Mouse (Mus musculus) erythroid progenitor cell, adult 5-6 weeks (primary cell): ENCODE results near the gene Tepp. TPM values are rescaled to one million over a fixed set of nuclear protein-coding genes. Genes with fewer than 3 reads are reported as not detected.

Experiments
- ATAC-seq: replicated peaks from 2 replicates; pipeline ENCODE4 v1.8.0; 2016; ENCODE audit warnings: moderate number of reproducible peaks, mild to moderate bottlenecking, moderate TSS enrichment, inconsistent platforms; ENCODE audit not compliant: poor library complexity, low FRiP score, severe bottlenecking
- total RNA-seq, 2 experiments: library from RNA; stranded (forward) in 1 of 2; stranded (reverse) in 1 of 2; fragments of 150-400 nt in 1 of 2; fragments of 186-747, 209-891 nt in 1 of 2; gene quantifications; 2 replicates each; pipeline versions ENCODE4 v1.2.3 to v1.2.4; 2015 to 2017; ENCODE audit warnings: low replicate concordance in 2 of 2

Gene Tepp
- total RNA-seq (2015; ENCODE audit: low replicate concordance) = not detected in 2 replicates
- not detected in 2 replicates for total RNA-seq (2017; ENCODE audit: low replicate concordance)

GRCm38 (mm10) chr8:95310342-95310970, at the start of gene Tepp:
Tepp (plus strand) TSS chr8:95310566.
- no peak for ATAC-seq

DNA sequence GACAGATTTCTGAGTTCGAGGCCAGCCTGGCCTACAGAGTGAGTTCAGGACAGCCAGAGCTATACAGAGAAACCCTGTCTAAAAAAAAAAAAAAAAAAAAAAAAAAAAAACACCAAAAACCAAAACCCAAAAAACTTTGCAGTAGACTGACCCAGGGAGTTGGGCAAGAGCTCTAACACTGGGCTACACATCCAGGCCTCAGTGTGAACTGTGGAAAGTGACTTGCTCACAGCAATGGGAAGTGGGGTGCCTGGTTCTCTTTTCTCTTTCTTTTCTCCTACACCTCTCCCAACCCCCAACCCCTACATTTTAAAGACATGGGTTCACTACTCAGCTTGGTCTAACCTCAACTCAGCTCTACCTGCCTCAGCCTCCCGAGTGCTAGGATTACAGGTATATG, 48.2 kb upstream of the Tepp start:
- no peak for ATAC-seq

GRCm38 (mm10) chr8:95270501-95270900, 39.9 kb upstream of the Tepp start:
- no peak for ATAC-seq

DNA sequence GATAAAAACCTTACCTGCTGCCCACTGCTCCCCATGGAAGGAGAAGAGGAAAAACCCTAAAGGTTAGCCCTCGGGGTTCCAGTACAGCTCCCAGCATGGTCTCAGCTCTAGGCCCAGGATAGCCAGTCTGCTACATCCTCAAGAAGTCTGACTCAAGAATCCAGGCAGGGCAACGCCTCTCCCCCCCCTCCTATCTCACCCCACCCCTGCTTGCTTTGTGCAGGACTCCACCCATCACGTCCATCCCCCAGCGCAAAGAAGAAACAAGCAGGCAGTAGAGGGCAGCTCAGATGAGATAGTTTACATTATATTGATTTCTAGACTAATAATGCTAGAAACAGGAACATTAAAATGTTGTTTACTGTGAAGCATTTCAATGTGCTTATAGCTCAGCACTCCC, 38.5 kb upstream of the Tepp start:
- no peak for ATAC-seq

GRCm38 (mm10) chr8:95272871-95273270, 37.5 kb upstream of the Tepp start:
- no peak for ATAC-seq

DNA sequence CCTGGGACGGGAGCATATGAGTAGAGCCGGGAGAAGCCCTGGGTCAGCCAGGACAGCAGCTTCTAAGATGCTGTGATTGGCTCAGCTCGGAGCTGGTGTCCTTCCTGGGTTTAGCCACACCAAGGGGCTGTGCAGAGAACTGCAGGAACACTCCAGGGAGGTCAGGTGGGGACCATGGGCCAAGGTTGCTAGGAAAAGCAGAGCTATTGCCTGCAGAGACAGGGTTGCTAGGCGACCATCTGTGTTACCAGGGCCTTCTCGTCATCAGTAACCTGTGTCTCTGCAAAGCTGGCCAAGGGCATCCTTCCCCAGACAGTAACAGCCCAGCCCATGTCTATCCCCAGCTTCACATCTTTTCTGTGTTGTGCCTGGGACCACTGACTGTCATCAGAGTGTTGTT, 28.9 kb upstream of the Tepp start:
- ATAC-seq = no peak

DNA sequence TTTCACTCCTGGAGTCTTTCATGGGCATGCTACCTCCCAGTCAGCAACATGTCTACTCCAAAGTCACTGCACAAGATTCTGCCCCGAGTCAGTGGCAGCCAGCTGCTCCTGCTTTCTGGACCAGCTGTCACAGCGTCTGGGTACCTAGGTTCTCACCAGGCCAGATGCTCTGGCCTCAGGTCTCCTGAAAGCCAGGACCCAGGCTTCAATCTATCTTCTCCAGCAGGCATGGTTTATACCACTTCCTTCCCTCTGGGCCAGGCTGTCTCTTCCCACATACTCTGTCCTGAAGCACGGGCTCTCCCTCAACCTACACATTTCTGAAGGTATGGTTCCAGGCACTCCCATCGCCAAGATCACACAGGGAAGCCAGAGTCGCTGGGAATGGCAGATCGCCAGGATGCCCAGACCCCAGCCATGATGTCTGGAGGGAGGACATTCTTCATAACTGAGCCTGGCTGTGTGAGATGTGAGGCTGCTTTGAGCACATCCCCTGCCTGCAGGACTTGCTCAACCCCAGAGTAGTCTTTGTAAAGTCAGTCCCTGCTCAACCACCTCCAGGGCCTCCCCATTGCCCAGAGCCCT, 21.2 kb upstream of the Tepp start:
- no peak for ATAC-seq

- 0 out of 2 replicates have a peak, but pooled peaks have one; percentile 22 for ATAC-seq
These were observed 17.2 kb upstream of the Tepp start for GRCm38 (mm10) chr8:95293172-95293571.

- ATAC-seq = no peak
These were observed 16.5 kb upstream of the Tepp start for GRCm38 (mm10) chr8:95293891-95294290.

DNA sequence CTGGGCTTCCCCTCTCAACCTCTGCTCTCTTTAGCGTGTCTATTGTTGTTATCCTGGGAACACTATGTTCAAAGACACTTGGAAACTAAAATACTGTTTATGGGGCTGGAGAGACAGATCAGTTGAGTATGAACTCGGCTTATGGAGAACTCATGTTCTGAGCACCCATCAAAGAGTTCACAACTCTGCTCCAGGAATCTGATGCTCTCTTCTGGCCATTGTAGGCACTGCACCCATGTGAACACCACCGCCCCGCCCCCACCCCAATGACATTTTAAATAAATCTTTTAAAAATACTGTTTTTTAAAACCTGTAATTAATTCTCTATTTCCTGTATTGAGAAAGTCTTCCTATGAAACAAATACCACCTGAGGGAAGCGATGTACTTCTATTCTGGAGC, 8.0 kb upstream of the Tepp start:
- no peak for ATAC-seq

GRCm38 (mm10) chr8:95305526-95305925, 4.8 kb upstream of the Tepp start:
- no peak for ATAC-seq

DNA sequence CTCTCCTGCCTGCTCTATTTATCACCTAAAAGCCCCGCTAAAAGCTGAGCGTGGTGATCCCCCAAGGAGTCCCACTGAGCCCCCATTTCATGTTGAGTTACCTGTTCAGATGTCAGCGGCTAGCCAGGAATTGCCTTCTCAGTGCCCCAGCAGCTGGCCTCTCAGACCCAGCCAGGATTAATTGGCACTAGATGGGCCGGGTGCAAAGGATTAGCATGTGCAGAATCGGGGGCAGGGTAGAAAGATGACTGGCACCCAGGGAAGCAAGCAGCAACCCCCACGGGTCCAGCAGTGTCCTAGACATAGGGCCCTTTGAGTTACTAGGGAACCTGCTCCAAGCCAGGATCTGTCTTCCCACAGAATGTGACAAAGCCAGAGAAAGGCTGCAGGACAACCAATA, 3.9 kb upstream of the Tepp start, which contains the start of gene Cngb1:
Gene Cngb1, minus strand, starts transcription at position 155 of the 400 bp plus-strand sequence.
- no peak for ATAC-seq

- ATAC-seq = no peak
These were observed 2.5 kb downstream of the Tepp start for GRCm38 (mm10) chr8:95312836-95313235.

GRCm38 (mm10) chr8:95313857-95314256, 3.5 kb downstream of the Tepp start:
- no peak for ATAC-seq

- ATAC-seq = no peak
These were observed 4.3 kb downstream of the Tepp start for GRCm38 (mm10) chr8:95314707-95315106.

GRCm38 (mm10) chr8:95315350-95315749, 5.0 kb downstream of the Tepp start:
- no peak for ATAC-seq

DNA sequence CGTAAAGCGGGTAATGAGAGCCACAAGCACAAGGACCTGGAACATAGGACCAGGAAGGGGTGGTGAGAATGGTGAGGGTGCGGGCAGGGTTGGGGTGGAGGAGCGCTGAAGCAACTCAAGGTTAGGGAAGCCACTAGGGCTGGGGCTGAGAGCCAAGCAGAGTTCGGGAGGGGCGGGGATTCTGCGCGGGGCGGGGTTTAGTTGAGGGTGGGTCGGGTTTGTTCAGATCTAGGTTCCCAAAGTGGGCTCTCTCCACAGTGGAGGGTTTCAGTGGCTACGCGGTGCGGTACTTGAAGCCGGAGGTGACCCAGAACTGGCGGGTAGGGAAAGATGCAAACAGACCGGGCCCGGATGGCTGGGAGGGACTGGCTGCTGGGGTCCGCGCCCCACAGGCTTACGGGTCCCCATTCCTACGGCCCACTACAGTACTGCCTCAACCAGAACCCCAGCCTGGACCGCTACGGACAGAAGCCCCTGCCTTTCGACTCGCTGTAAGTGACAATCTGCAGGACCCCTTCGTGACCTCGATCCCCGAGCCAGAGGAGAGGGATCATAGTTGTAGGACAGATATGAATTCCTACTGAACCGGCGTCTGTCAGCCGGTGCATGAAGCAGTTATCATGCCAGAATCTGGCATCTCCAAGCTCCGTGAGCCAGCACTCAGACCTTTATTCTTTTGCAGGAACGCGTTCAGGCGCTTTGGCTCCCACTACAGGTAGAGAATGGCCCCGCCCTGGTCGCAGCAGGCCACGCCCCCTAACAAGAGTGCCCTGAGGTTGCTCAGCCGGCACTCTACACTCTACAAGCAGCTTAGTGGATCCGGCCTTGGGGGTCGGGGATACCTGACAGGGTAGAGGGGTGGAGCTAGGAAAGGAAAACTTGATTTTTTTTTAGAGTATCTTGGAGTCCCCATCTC, 10.1 kb downstream of the Tepp start:
- ATAC-seq = no peak

DNA sequence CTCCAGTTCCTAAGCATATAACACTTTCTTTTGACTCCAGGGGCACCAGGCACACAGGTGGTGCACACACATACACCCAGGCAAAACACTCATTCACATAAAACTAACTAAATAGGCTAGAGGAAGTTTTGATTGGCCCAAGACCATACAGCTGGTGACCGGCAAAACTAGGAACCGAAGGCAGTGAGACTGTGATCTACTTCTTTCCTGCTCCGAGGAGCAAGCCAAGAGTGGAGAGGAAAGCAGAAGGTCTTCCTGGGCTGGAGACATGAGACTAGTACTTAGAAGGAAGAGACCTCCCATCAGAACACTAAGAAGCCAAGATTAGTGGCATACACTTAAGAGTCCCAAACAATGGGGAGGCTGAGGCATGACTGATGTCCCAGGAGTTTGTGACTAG, 12.8 kb downstream of the Tepp start:
- ATAC-seq = no peak

GRCm38 (mm10) chr8:95324646-95325045, 14.3 kb downstream of the Tepp start:
- ATAC-seq = no peak

DNA sequence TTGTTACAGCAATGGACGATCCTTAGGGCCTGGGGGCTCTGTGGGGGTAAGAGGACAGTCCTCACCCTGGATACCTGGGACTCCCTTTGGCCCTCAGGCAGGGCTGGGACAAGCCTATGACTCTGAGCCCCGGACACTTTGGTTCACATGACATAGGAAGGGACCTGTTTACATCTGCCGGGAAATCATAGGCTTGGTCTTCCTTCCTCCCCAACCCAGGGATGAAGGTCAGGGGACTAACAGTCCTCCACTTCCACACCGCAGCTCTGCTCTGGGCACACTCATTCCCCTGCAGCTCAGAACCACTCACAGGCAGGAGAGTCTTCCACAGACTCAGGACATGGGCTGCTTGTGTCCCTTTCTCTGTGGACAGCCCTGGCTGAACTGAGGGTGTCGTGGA, 16.5 kb downstream of the Tepp start:
- ATAC-seq = no peak
